Mouse (Mus musculus) Muller cell, postnatal 12 days (primary cell): ENCODE measurements around the gene Scaf1.

ENCODE experiments used
- DNase-seq: peaks from one replicate; pipeline ENCODE4 v3.0.0-alpha.2; 2015; ENCODE audit errors: inconsistent ontology term

The Scaf1 gene

DNA sequence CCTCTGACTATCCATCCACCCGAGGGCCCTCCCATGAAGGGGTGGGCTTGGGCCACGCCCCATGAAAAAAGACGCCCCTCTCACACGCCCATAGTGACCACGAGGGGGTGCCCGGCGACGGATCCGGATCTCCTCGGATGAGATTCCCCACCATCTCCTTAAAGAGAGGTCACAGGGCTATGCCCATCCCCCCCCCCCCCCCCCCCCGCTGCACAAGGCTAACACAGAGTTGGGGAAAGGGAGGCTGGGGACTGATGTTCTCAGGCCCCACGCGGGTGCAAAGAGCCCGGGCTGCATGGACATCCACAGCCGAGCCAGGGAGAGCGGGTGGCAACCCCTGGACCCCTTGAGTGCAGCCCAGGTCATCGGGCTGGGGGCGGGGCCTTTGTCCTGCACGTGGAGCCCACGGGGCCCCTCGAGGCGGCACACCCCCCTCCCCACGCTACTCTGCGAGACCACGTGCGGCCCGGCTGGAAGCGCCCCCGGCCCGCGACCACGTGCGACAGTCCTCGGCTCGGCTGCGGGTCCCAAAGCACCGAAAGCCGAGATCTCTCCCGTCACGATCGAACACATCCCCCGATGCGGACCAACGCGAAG lies 30.5 kb downstream of the Scaf1 start:
- peak; percentile 88 for DNase-seq

- no peak for DNase-seq
Measured at GRCm38 (mm10) chr7:44984833-44985164, 31.4 kb downstream of the Scaf1 start.

- no peak for DNase-seq
Measured at GRCm38 (mm10) chr7:44983944-44984832, 32.0 kb downstream of the Scaf1 start.

DNA sequence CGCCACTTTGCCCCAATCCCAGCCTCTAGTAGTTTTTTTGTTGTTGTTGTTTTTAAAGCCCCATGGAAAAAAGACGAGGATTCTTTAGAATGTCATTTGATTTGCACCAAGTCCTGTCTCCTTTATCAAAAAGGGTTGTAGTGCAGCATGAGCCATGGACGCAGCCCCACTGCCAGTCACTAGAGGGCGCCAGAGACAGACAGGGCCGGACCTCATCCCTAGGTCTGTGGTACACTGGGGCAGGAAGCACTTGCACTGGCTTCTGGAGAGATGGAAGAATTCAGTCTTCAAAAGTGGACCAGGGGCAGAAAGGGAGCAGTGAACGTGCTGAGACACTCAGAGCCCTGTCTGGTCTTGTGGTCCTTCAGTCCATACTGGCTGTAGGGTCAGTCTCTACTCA lies 33.1 kb downstream of the Scaf1 start:
- DNase-seq, result peak; percentile 73

DNA sequence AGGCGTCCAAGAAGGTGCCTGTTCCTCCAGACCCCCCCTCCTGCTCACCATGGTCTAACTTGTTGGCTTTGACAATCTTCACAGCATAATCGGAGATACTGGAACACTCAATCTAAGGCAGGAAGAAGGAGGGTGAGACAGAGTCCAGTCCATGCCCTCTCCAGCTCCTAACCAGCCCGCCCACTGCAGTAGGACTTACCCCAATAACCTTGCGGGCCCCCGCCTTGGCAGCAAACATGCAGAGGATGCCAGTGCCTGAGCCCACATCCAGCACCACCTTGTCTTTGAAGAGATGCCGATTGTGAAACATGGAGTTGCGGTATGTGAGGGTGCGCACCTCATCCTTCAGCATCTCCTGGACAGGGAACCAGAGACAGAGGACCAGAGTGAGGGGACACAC lies 34.6 kb downstream of the Scaf1 start:
- no peak for DNase-seq

DNA sequence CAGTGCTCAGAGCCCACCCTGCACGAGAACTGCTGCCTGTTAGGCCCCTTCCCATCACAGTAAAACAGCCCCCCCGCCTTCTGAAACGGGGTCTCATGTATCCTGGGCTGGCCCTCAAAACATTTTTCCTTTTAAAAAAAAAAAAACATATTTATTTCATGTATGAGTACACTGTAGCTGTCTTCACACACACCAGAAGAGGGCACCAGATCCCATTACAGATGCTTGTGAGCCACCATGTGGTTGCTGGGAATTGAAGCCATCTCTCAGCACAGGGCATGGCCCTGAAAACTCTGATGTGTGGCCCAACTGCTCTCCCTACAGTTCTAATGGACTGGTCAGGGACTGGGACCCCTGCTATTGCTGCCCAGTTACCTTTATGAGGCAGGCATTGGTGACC lies 37.9 kb downstream of the Scaf1 start:
- no peak for DNase-seq

DNA sequence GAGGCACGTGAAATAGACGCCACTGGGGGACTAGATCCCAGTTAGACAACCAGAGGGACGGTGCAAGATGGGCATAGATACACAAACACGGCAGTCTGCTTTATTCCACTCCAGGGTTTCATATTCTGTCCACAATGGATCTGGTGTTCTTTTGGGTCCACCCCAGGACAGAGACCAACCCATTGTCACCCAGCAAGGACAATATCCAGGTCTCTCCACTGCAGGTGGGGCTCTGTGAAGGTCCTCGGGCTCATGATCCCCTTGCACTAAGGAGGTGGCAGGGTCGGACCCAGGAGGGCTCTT lies 41.1 kb downstream of the Scaf1 start:
- DNase-seq, result no peak

- DNase-seq, result peak; percentile 97
Measured at GRCm38 (mm10) chr7:44974383-44975116, 41.6 kb downstream of the Scaf1 start, which contains the start of gene Cpt1c. Cpt1c (minus strand) TSS chr7:44974851.

GRCm38 (mm10) chr7:44973415-44974130 lies 42.6 kb downstream of the Scaf1 start:
- DNase-seq, result no peak

- no peak for DNase-seq
Measured at GRCm38 (mm10) chr7:44971142-44971541, 45.0 kb downstream of the Scaf1 start.

- DNase-seq, result peak; percentile 90
Measured at GRCm38 (mm10) chr7:44970231-44970691, 45.9 kb downstream of the Scaf1 start.

GRCm38 (mm10) chr7:44966638-44967037 lies 49.5 kb downstream of the Scaf1 start:
- DNase-seq, result no peak

DNA sequence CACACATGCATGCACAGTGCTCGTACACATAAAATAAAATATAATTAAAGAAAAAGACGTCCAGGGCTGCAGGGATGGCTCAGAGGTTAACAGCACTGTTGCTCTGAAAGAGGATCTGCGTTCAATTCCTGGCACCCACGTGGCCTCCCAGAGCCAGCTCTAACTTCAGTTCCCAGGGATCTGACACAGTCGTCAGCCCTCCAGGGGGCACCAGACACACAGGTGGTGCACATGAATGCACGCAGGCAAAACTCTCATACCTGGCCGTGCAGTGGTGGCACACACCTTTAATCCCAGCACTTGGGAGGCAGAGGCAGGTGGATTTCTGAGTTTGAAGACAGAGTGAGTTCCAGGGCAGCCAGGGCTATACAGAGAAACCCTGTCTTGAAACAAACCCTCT lies 50.2 kb downstream of the Scaf1 start:
- DNase-seq, result no peak

- DNase-seq, result no peak
Measured at GRCm38 (mm10) chr7:44964990-44965389, 51.2 kb downstream of the Scaf1 start.

DNA sequence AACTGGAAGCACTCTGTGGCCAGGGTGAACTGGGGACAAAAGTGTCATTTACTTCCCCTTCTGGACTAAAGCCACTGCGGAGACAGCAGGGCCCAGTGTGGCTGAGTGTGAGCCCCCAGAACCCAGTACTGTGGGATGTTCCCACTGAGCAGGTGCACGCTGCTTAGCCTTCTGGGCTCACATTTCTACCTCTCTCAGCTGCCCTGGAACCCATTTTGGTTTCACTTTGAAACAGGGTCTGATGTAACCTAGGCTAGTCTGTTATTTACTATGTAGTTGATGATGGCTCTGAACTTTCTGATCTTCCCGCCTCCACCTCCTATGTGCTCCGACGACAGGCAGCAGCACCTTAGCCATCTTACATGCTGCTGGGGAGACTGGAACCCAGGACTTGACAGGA lies 53.3 kb downstream of the Scaf1 start:
- no peak for DNase-seq

- no peak for DNase-seq
Measured at GRCm38 (mm10) chr7:44962337-44962736, 53.8 kb downstream of the Scaf1 start.

- DNase-seq, result no peak
Measured at GRCm38 (mm10) chr7:44960512-44960910, 55.7 kb downstream of the Scaf1 start.

- no peak for DNase-seq
Measured at GRCm38 (mm10) chr7:44959874-44960511, 56.2 kb downstream of the Scaf1 start.

GRCm38 (mm10) chr7:44959281-44959680 lies 56.9 kb downstream of the Scaf1 start:
- no peak for DNase-seq

DNA sequence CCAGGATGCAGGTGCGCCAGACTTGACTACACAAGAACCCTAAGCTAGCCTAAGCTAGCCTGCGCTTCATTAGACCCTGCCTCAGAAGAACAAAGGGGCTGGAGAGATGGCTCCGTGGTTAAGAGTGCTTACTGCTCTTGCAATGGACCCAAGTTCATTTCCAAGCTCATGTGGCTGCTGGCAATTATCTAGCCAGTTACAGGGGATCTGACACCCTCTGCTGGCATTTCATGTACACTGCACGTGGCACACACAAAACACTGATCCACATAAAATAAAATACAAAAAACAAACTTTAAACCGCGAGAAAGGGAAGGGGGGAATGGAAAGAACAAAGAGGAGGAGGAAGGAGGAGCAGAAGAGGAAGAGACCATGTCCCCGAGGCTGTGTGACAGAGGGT lies 58.0 kb downstream of the Scaf1 start:
- DNase-seq, result no peak

- DNase-seq, result no peak
Measured at GRCm38 (mm10) chr7:44957183-44957835, 58.9 kb downstream of the Scaf1 start.
